Mouse (Mus musculus) heart, adult 2 months (tissue): Measurements from ENCODE around the gene Klc1. TPM values are rescaled to one million over a fixed set of nuclear protein-coding genes. Genes with fewer than 3 reads are reported as not detected.
"Not testable (repeated sequence)": the region's sequence is repeated elsewhere in the genome, so short reads cannot be mapped to it uniquely, and the experiment has no call there.

Experiments
- DNase-seq, 2 experiments: peaks; one replicate each; pipeline ENCODE4 v3.0.0; 2021
- H3K27ac ChIP-seq: fragments of 200-600 bp; 2 replicates; pipeline ENCODE4 v1.8.1; 2022
- H3K27me3 ChIP-seq: fragments of 200-500 bp; 2 replicates; pipeline ENCODE4 v1.6.1; 2012; ENCODE audit warnings: mild to moderate bottlenecking, low read length, inconsistent platforms, mixed read lengths; ENCODE audit not compliant: control insufficient read depth, insufficient read depth
- H3K36me3 ChIP-seq: fragments of 200-500 bp; 2 replicates; pipeline ENCODE4 v1.6.1; 2012; ENCODE audit warnings: low read length, inconsistent platforms; ENCODE audit not compliant: control insufficient read depth, insufficient read depth
- H3K4me1 ChIP-seq: fragments of 200-500 bp; 2 replicates; pipeline ENCODE4 v1.6.1; 2011; ENCODE audit warnings: low read length; ENCODE audit not compliant: control insufficient read depth, insufficient read depth
- H3K4me3 ChIP-seq: fragments of 200-600 bp; 2 replicates; pipeline ENCODE4 v1.8.1; 2022
- H3K79me2 ChIP-seq: fragments of 200-500 bp; replicated peaks from 2 replicates; pipeline ENCODE4 v1.6.1; 2012; ENCODE audit warnings: mild to moderate bottlenecking, inconsistent platforms, low read length, moderate library complexity, mixed read lengths; ENCODE audit not compliant: control insufficient read depth, insufficient read depth
- H3K9ac ChIP-seq: fragments of 200-500 bp; 2 replicates; pipeline ENCODE4 v1.6.1; 2012; ENCODE audit warnings: low read depth, mild to moderate bottlenecking, control low read depth, inconsistent platforms, low read length, mixed read lengths
- CTCF ChIP-seq: fragments of 200-600 bp; IDR thresholded peaks from 2 replicates; pipeline ENCODE4 v1.8.1; 2022; ENCODE audit warnings: antibody characterized with exemption, mild to moderate bottlenecking, moderate library complexity
- EP300 ChIP-seq: fragments of 200-500 bp; IDR thresholded peaks from 2 replicates; pipeline ENCODE4 v1.6.1; 2011; ENCODE audit warnings: low read depth, low read length, control low read depth; ENCODE audit not compliant: insufficient read depth
- POLR2A ChIP-seq: fragments of 200-500 bp; IDR thresholded peaks from 2 replicates; pipeline ENCODE4 v1.6.1; 2011; ENCODE audit warnings: mild to moderate bottlenecking, low read depth, low read length, control low read depth; ENCODE audit not compliant: insufficient read depth
- WGBS: fragments of 180-500 bp; shearing (Covaris S2); methylation state at CpG from one replicate; pipeline ENCODE4 v1.1.7; 2018; 5-methylcytosine and 5-hydroxymethylcytosine counted together
- intact Hi-C: fragments of 180-260 bp; cut with DNase I; formaldehyde crosslinking; loops from one replicate; pipeline ENCODE4 v1.15.1; 2025
- polyA plus RNA-seq: library from polyadenylated mRNA; depleted of rRNA; stranded (reverse); fragments of >200 nt; gene quantifications from 2 replicates; pipeline ENCODE4 v1.2.3, GENCODE M21; 2012
- total RNA-seq, 2 experiments: library from RNA; stranded (reverse); gene quantifications; 2 replicates each; pipeline ENCODE4 v1.2.3; 2021

Gene Klc1
- total and polyA plus RNA-seq, 3 experiments, result 80.8 to 83.9 (median 83.8) TPM

GRCm38 (mm10) chr12:111726122-111726463 is 32.6 kb upstream of the Klc1 start:
- Histone ChIP-seq H3K4me1 (peaks cover 16% of the 10 kb centered on the region), H3K9ac (peak overlapping the region; percentile 41), H3K27ac (peak overlapping the region; percentile 92), H3K4me3 (no peak overlapping the region), H3K27me3 (no peaks in the 10 kb centered on the region), H3K79me2 (no peaks in the 10 kb centered on the region), H3K36me3 (no peaks in the 10 kb centered on the region)
- WGBS, result 24% methylated on average over 4 of the region's 4 CpGs
- no peak for TF ChIP-seq CTCF
- peak; percentile 97 for TF ChIP-seq EP300
- peak; percentile 44; the same call in 1 of the 2 replicates for TF ChIP-seq POLR2A
- intact Hi-C loops, result loop anchor here (2.0 kb wide), 1 partner anchor 21 kb away; no protein-coding TSS in a partner anchor
- peak; percentile 67 to 82 for DNase-seq

GRCm38 (mm10) chr12:111727956-111728355 is 30.7 kb upstream of the Klc1 start:
- H3K4me3 ChIP-seq, result no peak overlapping the region
- no peak overlapping the region for H3K9ac ChIP-seq
- H3K27ac ChIP-seq, result no peak overlapping the region
- H3K79me2 ChIP-seq, result no peaks in the 10 kb centered on the region
- TF ChIP-seq EP300 (no peak), POLR2A (no peak), CTCF (no peak)
- H3K27me3 ChIP-seq, result no peaks in the 10 kb centered on the region
- H3K36me3 ChIP-seq, result no peaks in the 10 kb centered on the region
- 65% methylated on average over 1 of the region's 1 CpGs for WGBS
- intact Hi-C loops, result loop anchor here (2.0 kb wide), 1 partner anchor 23 kb away; no protein-coding TSS in a partner anchor
- peaks cover 19% of the 10 kb centered on the region for H3K4me1 ChIP-seq
- no peak for DNase-seq

GRCm38 (mm10) chr12:111731822-111732807 is 26.5 kb upstream of the Klc1 start:
- TF ChIP-seq EP300, result peak; percentile 98
- peak; percentile 18 for TF ChIP-seq CTCF
- 0 out of 2 replicates have a peak, but pooled peaks have one; percentile 27 for TF ChIP-seq POLR2A
- intact Hi-C loops, result loop anchor here (1.0 to 5.0 kb wide), 3 partner anchors 19 to 80 kb away; partner anchors contain the start of genes Apopt1 and Bag5
- H3K4me1 ChIP-seq, result peaks cover 7% of the 10 kb centered on the region
- no peaks in the 10 kb centered on the region for H3K27me3 ChIP-seq
- H3K27ac ChIP-seq, result peak overlapping the region; percentile 47
- 25% methylated on average over 30 of the region's 30 CpGs for WGBS
- H3K4me3 ChIP-seq, result no peak overlapping the region
- peak; percentile 90 for DNase-seq
- no peaks in the 10 kb centered on the region for H3K79me2 ChIP-seq
- H3K9ac ChIP-seq, result no peak overlapping the region
- no peaks in the 10 kb centered on the region for H3K36me3 ChIP-seq

- H3K9ac ChIP-seq, result no peak overlapping the region
- no peaks in the 10 kb centered on the region for H3K36me3 ChIP-seq
- no peak overlapping the region for H3K4me3 ChIP-seq
- H3K4me1 ChIP-seq, result peaks cover 7% of the 10 kb centered on the region
- TF ChIP-seq EP300 (no peak), POLR2A (no peak), CTCF (no peak)
- 66% methylated on average over 5 of the region's 5 CpGs for WGBS
- DNase-seq, result no peak
- H3K27me3 ChIP-seq, result no peaks in the 10 kb centered on the region
- intact Hi-C loops, result loop anchor here (1.0 to 5.0 kb wide), 3 partner anchors 20 to 81 kb away; partner anchors contain the start of genes Apopt1 and Bag5
- peak overlapping the region; percentile 47; the same call in 1 of the 2 replicates for H3K27ac ChIP-seq
- no peaks in the 10 kb centered on the region for H3K79me2 ChIP-seq
Measured at GRCm38 (mm10) chr12:111732921-111733320, 25.7 kb upstream of the Klc1 start.

- Histone ChIP-seq H3K27me3 (no peaks in the 10 kb centered on the region), H3K4me3 (no peak overlapping the region), H3K36me3 (no peaks in the 10 kb centered on the region), H3K9ac (no peak overlapping the region), H3K4me1 (peaks cover 7% of the 10 kb centered on the region), H3K27ac (no peak overlapping the region), H3K79me2 (no peaks in the 10 kb centered on the region)
- DNase-seq, result no peak
- intact Hi-C loops, result loop anchor here (5.0 kb wide), 2 partner anchors 83 to 222 kb away; no protein-coding TSS in a partner anchor
- 55% methylated on average over 3 of the region's 3 CpGs for WGBS
- TF ChIP-seq POLR2A, result no peak
- no peak for TF ChIP-seq CTCF
- TF ChIP-seq EP300, result no peak
Measured at GRCm38 (mm10) chr12:111734912-111735311, 23.7 kb upstream of the Klc1 start.

GRCm38 (mm10) chr12:111736676-111737075 is 22.0 kb upstream of the Klc1 start:
- intact Hi-C loops, result loop anchor here (5.0 kb wide), 1 partner anchor 221 kb away; no protein-coding TSS in a partner anchor

More at GRCm38 (mm10) chr12:111736676-111737075, 22.0 kb upstream of the Klc1 start:
- not testable (repeated sequence) for H3K4me1 ChIP-seq, H3K27ac ChIP-seq, H3K79me2 ChIP-seq, H3K4me3 ChIP-seq, H3K36me3 ChIP-seq, H3K9ac ChIP-seq, DNase-seq, H3K27me3 ChIP-seq
- WGBS, result 78% methylated on average over 8 of the region's 8 CpGs
